31 mouse cellular contexts compared by ENCODE assay signal in genomic region chr11:118275092-118275491, GRCm38 (mm10). TPM values are rescaled to one million over a fixed set of nuclear protein-coding genes. Genes with fewer than 3 reads are reported as not detected.
DNase-seq lines count a peak whose midpoint lies in the region; ATAC-seq lines count a peak whose summit lies in the region.
"Had no signal": no experiment of that assay in that cellular context is flagged by ENCODE, and none has a peak within 500 bp of the region (broad histone marks: within the 10 kb centered on the region; RNA-seq: fewer than 3 reads in every experiment).

No protein-coding gene starts in this region.

- H3K36me3 ChIP-seq in forebrain, embryonic 13.5 days (ENCODE audit: poor library complexity, severe bottlenecking): peaks cover 98% of the 10 kb centered on the region

- no peaks in the 10 kb centered on the region for H3K9me3 ChIP-seq in forebrain, embryonic 13.5 days (replicated peaks)
- H3K9me3 ChIP-seq: embryonic facial prominence, embryonic 13.5 days; forebrain, embryonic 10.5 days; heart, embryonic 10.5 days; heart, embryonic 15.5 days; kidney, embryonic 15.5 days; liver, embryonic 13.5 days; megakaryocyte, embryonic 14.5 days; midbrain, embryonic 15.5 days; neural tube, embryonic 15.5 days had no signal

- no peak overlapping the region for H3K27ac ChIP-seq in forebrain, embryonic 13.5 days
- H3K27ac ChIP-seq: embryonic facial prominence, embryonic 13.5 days; forebrain, embryonic 10.5 days; heart, embryonic 10.5 days; heart, embryonic 15.5 days; kidney, embryonic 15.5 days; liver, embryonic 13.5 days; midbrain, embryonic 15.5 days; neural tube, embryonic 15.5 days had no signal

- no peak overlapping the region for H3K9ac ChIP-seq in forebrain, embryonic 13.5 days
- H3K9ac ChIP-seq: embryonic facial prominence, embryonic 13.5 days; forebrain, postnatal 0 days; heart, embryonic 15.5 days; kidney, embryonic 15.5 days; liver, embryonic 13.5 days; lung, embryonic 14.5 days; midbrain, embryonic 15.5 days; neural tube, embryonic 15.5 days had no signal

- H3K4me2 ChIP-seq in forebrain, embryonic 13.5 days: no peak overlapping the region
- H3K4me2 ChIP-seq: embryonic facial prominence, embryonic 13.5 days; heart, embryonic 15.5 days; kidney, embryonic 15.5 days; liver, embryonic 13.5 days; lung, embryonic 14.5 days; midbrain, embryonic 15.5 days; neural tube, embryonic 15.5 days had no signal

- 96% methylated on average over 9 of the region's 9 CpGs for WGBS in forebrain, embryonic 13.5 days

- no peaks in the 10 kb centered on the region for H3K27me3 ChIP-seq in forebrain, embryonic 13.5 days
- H3K27me3 ChIP-seq: embryonic facial prominence, embryonic 13.5 days; heart, embryonic 15.5 days; kidney, embryonic 15.5 days; liver, embryonic 13.5 days; megakaryocyte, embryonic 14.5 days; midbrain, embryonic 15.5 days; neural tube, embryonic 15.5 days; Patski had no signal

- DNase-seq in 416B (ENCODE audit: low read depth): peak; percentile 40
- DNase-seq in B cell, adult 2 months: peak; percentile 15 to 26
- no peak for DNase-seq in embryo, embryonic 10 days (ENCODE audit: low spot score)
- DNase-seq in thymus, postnatal 10 days (ENCODE audit: low spot score in 2 of 2): no peak
- DNase-seq: adrenal gland, postnatal 14 days; cerebellum, adult 8-10 months; cerebellum, postnatal 25 days; forebrain, postnatal 0 days; gastrocnemius, postnatal 14 days; heart, adult 11 months; kidney, adult 18-20 months; kidney, postnatal 25 days; liver, embryonic 13.5 days; lung, embryonic 14.5 days; lung, postnatal 14 days; right cerebral cortex, postnatal 4 days; thymus, adult 2 months; thymus, postnatal 4 days had no signal

- no peak overlapping the region for H3K4me3 ChIP-seq in forebrain, embryonic 13.5 days
- H3K4me3 ChIP-seq: embryonic facial prominence, embryonic 13.5 days; forebrain, embryonic 10.5 days; heart, embryonic 10.5 days; heart, embryonic 15.5 days; kidney, embryonic 15.5 days; liver, embryonic 13.5 days; megakaryocyte, embryonic 14.5 days; midbrain, embryonic 15.5 days; neural tube, embryonic 15.5 days had no signal

- ATAC-seq in common myeloid progenitor, adult 5-6 weeks (replicated peaks; ENCODE audit: low read depth, poor library complexity, severe bottlenecking): peak; percentile 50; the same call in 1 of the 2 replicates
- ATAC-seq in neutrophil, adult 5-6 weeks (ENCODE audit: extremely low read depth, insufficient number of reproducible peaks, low FRiP score, poor library complexity, severe bottlenecking): peak; percentile 34
- ATAC-seq in forebrain, embryonic 13.5 days: no peak
- ATAC-seq: forebrain, postnatal 0 days; hindbrain, embryonic 16.5 days; midbrain, embryonic 15.5 days; Patski had no signal

- no peaks in the 10 kb centered on the region for H3K4me1 ChIP-seq in forebrain, embryonic 13.5 days
- H3K4me1 ChIP-seq: embryonic facial prominence, embryonic 13.5 days; forebrain, embryonic 10.5 days; heart, embryonic 10.5 days; heart, embryonic 15.5 days; kidney, embryonic 15.5 days; liver, embryonic 13.5 days; megakaryocyte, embryonic 14.5 days; midbrain, embryonic 15.5 days; neural tube, embryonic 15.5 days had no signal

RNA-seq across cellular contexts. Expression of gene Usp36, which starts 15.0 kb away (rescaled TPM):
- total RNA-seq in common myeloid progenitor, adult 5-6 weeks (2017): 9.9 and 14.9 TPM in 2 replicates
- 20.4 and 26.2 TPM in 2 replicates for total RNA-seq in neutrophil, adult 5-6 weeks (2017)
- 14.1 and 16.9 TPM in 2 replicates for polyA plus RNA-seq in forebrain, embryonic 13.5 days (2015; fragmentation: Nextera tagmentation; extraction: Ambion mirVana)

RNA-seq across cellular contexts. Expression of gene Cyth1, which starts 26.7 kb away (rescaled TPM):
- total RNA-seq in common myeloid progenitor, adult 5-6 weeks (2017): 35.6 and 37.5 TPM in 2 replicates
- 155 and 192 TPM in 2 replicates for total RNA-seq in neutrophil, adult 5-6 weeks (2017)
- polyA plus RNA-seq in forebrain, embryonic 13.5 days (2015; fragmentation: Nextera tagmentation; extraction: Ambion mirVana): 22.7 and 24.5 TPM in 2 replicates

Comparison
In these comparisons a context has a peak if more than half of its experiments do, and no peak if none do; other contexts are left out.
1. DNase-seq: peak in 416B (single experiment) and B cell, adult 2 months (2 of 2); none in embryo, embryonic 10 days (single experiment) and thymus, postnatal 10 days (0 of 2).